Mouse (Mus musculus): Measurements from ENCODE around the gene Cyyr1.

Gene Cyyr1

GRCm38 (mm10) chr16:85455043-85455442 is 98.2 kb downstream of the Cyyr1 start:
- DNase-seq = no peak

- no peak for DNase-seq
Measured at GRCm38 (mm10) chr16:85446306-85446705, 106.9 kb downstream of the Cyyr1 start.

- DNase-seq = no peak
Measured at GRCm38 (mm10) chr16:85445801-85446200, 107.4 kb downstream of the Cyyr1 start.

- DNase-seq = peak; percentile 32 to 42
Measured at GRCm38 (mm10) chr16:85435427-85435826, 117.8 kb downstream of the Cyyr1 start.

GRCm38 (mm10) chr16:85429173-85429572 is 124.0 kb downstream of the Cyyr1 start:
- no peak for DNase-seq

- no peak for DNase-seq
Measured at GRCm38 (mm10) chr16:85422889-85423288, 130.3 kb downstream of the Cyyr1 start.

- DNase-seq = no peak
Measured at GRCm38 (mm10) chr16:85415415-85415814, 137.8 kb downstream of the Cyyr1 start.

GRCm38 (mm10) chr16:85393430-85393948 is 159.7 kb downstream of the Cyyr1 start:
- peak in 1 of 2 experiments; percentile 5 for DNase-seq

- no peak for DNase-seq
Measured at GRCm38 (mm10) chr16:85386801-85387200, 166.4 kb downstream of the Cyyr1 start.

All from lung, adult 18-20 months (tissue).